Comparison of ENCODE assay signal across 19 mouse cellular contexts in the genomic region with DNA sequence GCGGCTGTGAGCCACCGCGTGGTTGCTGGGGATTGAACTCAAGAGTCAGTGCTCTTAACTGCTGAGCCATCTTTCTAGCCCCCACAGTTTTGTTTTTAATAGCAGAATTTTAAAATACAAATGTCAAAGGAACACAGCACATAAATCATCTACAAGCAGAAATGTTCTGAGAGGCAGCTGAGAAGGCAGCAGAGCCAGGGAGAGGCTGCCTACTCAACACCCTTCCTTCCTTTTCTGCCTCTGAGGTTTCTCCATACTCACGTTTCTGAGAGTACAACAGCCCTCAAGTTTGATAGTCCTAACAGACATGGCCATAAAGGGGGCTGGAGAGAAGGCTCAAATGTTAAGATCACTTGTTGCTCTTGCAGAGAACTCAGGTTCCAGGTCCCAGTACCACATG.
"Had no signal": no experiment of that assay in that cellular context is flagged by ENCODE, and none has a peak within 500 bp of the region (broad histone marks: within the 10 kb centered on the region; RNA-seq: fewer than 3 reads in every experiment).

No protein-coding gene starts in this region.

- H3K27me3 ChIP-seq: lung, embryonic 15.5 days; megakaryocyte, embryonic 14.5 days; midbrain, embryonic 13.5 days; midbrain, embryonic 15.5 days; neural tube, embryonic 12.5 days had no signal

- ATAC-seq: liver, postnatal 0 days; lung, postnatal 0 days; midbrain, embryonic 13.5 days; midbrain, embryonic 15.5 days had no signal

- H3K4me3 ChIP-seq: lung, embryonic 15.5 days; megakaryocyte, embryonic 14.5 days; midbrain, embryonic 13.5 days; midbrain, embryonic 15.5 days; neural tube, embryonic 12.5 days had no signal

- DNase-seq: liver, postnatal 0 days; lung, adult 2 months; lung, postnatal 14 days; lung, postnatal 36 days; retina, postnatal 1 day; right cerebral cortex, adult 18-20 months; right cerebral cortex, postnatal 25 days; right cerebral cortex, postnatal 4 days; spleen, adult 18-20 months; thymus, adult 2 months; thymus, postnatal 25 days had no signal

- H3K4me2 ChIP-seq: lung, embryonic 15.5 days; midbrain, embryonic 11.5 days; midbrain, embryonic 13.5 days; midbrain, embryonic 15.5 days; neural tube, embryonic 12.5 days had no signal

- H3K9ac ChIP-seq: liver, postnatal 0 days; lung, embryonic 15.5 days; midbrain, embryonic 13.5 days; midbrain, embryonic 15.5 days; neural tube, embryonic 12.5 days had no signal

- H3K9me3 ChIP-seq: lung, embryonic 15.5 days; megakaryocyte, embryonic 14.5 days; midbrain, embryonic 13.5 days; midbrain, embryonic 15.5 days; neural tube, embryonic 12.5 days had no signal

- H3K27ac ChIP-seq: lung, embryonic 15.5 days; macrophage; midbrain, embryonic 13.5 days; midbrain, embryonic 15.5 days; neural tube, embryonic 12.5 days had no signal

- H3K4me1 ChIP-seq: lung, embryonic 15.5 days had no signal
